Mouse (Mus musculus): ENCODE measurements around the gene Spata2. TPM values are rescaled to one million over a fixed set of nuclear protein-coding genes. Genes with fewer than 3 reads are reported as not detected.
A peak's percentile ranks its signal among the peaks of the same experiment; 100 is the strongest.

Gene Spata2
- polyA plus RNA-seq, 1 experiment from 2014 or later: 23.1 TPM

GRCm38 (mm10) chr2:167465951-167466350 is 26.7 kb downstream of the Spata2 start:
- WGBS: 90% methylated on average over 3 of the region's 3 CpGs
- Histone ChIP-seq H3K27ac (ENCODE audit: low read depth, low read length) (no peak overlapping the region), H3K4me2 (ENCODE audit: low read depth) (no peak overlapping the region), H3K27me3 (ENCODE audit: control insufficient read depth, insufficient read depth, low read length) (no peaks in the 10 kb centered on the region), H3K4me3 (ENCODE audit: low read depth, low read length) (no peak overlapping the region), H3K36me3 (ENCODE audit: control insufficient read depth, insufficient read depth, low read length) (peaks cover 4% of the 10 kb centered on the region; the same call in 1 of the 2 replicates), H3K9ac (ENCODE audit: low read length) (no peak overlapping the region), H3K9me3 (ENCODE audit: control insufficient read depth, low read length) (no peaks in the 10 kb centered on the region), H3K4me1 (ENCODE audit: control insufficient read depth, insufficient read depth, low read length) (no peaks in the 10 kb centered on the region)
- ATAC-seq (ENCODE audit: insufficient read depth, low FRiP score, low TSS enrichment) (no peak), DNase-seq (ENCODE audit: low spot score) (no peak)

GRCm38 (mm10) chr2:167463802-167464201 is 28.9 kb downstream of the Spata2 start:
- H3K36me3 ChIP-seq (ENCODE audit: control insufficient read depth, insufficient read depth, low read length): peaks cover 2% of the 10 kb centered on the region; the same call in 1 of the 2 replicates
- no peak for DNase-seq (ENCODE audit: low spot score)
- no peaks in the 10 kb centered on the region for H3K9me3 ChIP-seq (ENCODE audit: control insufficient read depth, low read length)
- ATAC-seq (ENCODE audit: insufficient read depth, low FRiP score, low TSS enrichment): no peak
- WGBS: 92% methylated on average over 5 of the region's 5 CpGs
- no peak overlapping the region for H3K27ac ChIP-seq (ENCODE audit: low read depth, low read length)
- H3K9ac ChIP-seq (ENCODE audit: low read length): no peak overlapping the region
- no peaks in the 10 kb centered on the region for H3K4me1 ChIP-seq (ENCODE audit: control insufficient read depth, insufficient read depth, low read length)
- H3K4me3 ChIP-seq (ENCODE audit: low read depth, low read length): no peak overlapping the region
- H3K27me3 ChIP-seq (ENCODE audit: control insufficient read depth, insufficient read depth, low read length): no peaks in the 10 kb centered on the region
- no peak overlapping the region for H3K4me2 ChIP-seq (ENCODE audit: low read depth)

- DNase-seq (ENCODE audit: low spot score) (peak; percentile 62), ATAC-seq (ENCODE audit: insufficient read depth, low FRiP score, low TSS enrichment) (no peak)
- Histone ChIP-seq H3K27me3 (ENCODE audit: control insufficient read depth, insufficient read depth, low read length) (no peaks in the 10 kb centered on the region), H3K9ac (ENCODE audit: low read length) (no peak overlapping the region), H3K4me3 (ENCODE audit: low read depth, low read length) (no peak overlapping the region), H3K27ac (ENCODE audit: low read depth, low read length) (no peak overlapping the region), H3K4me1 (ENCODE audit: control insufficient read depth, insufficient read depth, low read length) (no peaks in the 10 kb centered on the region), H3K9me3 (ENCODE audit: control insufficient read depth, low read length) (no peaks in the 10 kb centered on the region), H3K4me2 (ENCODE audit: low read depth) (no peak overlapping the region), H3K36me3 (ENCODE audit: control insufficient read depth, insufficient read depth, low read length) (peaks cover 5% of the 10 kb centered on the region; the same call in 1 of the 2 replicates)
- 56% methylated on average over 6 of the region's 6 CpGs for WGBS
Observed at GRCm38 (mm10) chr2:167462954-167463353, 29.7 kb downstream of the Spata2 start.

GRCm38 (mm10) chr2:167459071-167459865 is 33.4 kb downstream of the Spata2 start:
- DNase-seq (ENCODE audit: low spot score) (no peak), ATAC-seq (ENCODE audit: insufficient read depth, low FRiP score, low TSS enrichment) (no peak)
- Histone ChIP-seq H3K36me3 (ENCODE audit: control insufficient read depth, insufficient read depth, low read length) (0 out of 2 replicates have a peak, but pooled peaks cover 5% of the 10 kb centered on the region), H3K4me1 (ENCODE audit: control insufficient read depth, insufficient read depth, low read length) (no peaks in the 10 kb centered on the region), H3K27me3 (ENCODE audit: control insufficient read depth, insufficient read depth, low read length) (no peaks in the 10 kb centered on the region), H3K9ac (ENCODE audit: low read length) (no peak overlapping the region), H3K4me2 (ENCODE audit: low read depth) (no peak overlapping the region), H3K9me3 (ENCODE audit: control insufficient read depth, low read length) (no peaks in the 10 kb centered on the region), H3K4me3 (ENCODE audit: low read depth, low read length) (no peak overlapping the region), H3K27ac (ENCODE audit: low read depth, low read length) (no peak overlapping the region)
- 92% methylated on average over 6 of the region's 6 CpGs for WGBS

GRCm38 (mm10) chr2:167458548-167458947 is 34.1 kb downstream of the Spata2 start:
- no peak overlapping the region for H3K4me2 ChIP-seq (ENCODE audit: low read depth)
- DNase-seq (ENCODE audit: low spot score) (no peak), ATAC-seq (ENCODE audit: insufficient read depth, low FRiP score, low TSS enrichment) (no peak)
- no peaks in the 10 kb centered on the region for H3K4me1 ChIP-seq (ENCODE audit: control insufficient read depth, insufficient read depth, low read length)
- H3K27me3 ChIP-seq (ENCODE audit: control insufficient read depth, insufficient read depth, low read length): no peaks in the 10 kb centered on the region
- H3K36me3 ChIP-seq (ENCODE audit: control insufficient read depth, insufficient read depth, low read length): peaks cover 7% of the 10 kb centered on the region; the same call in 1 of the 2 replicates
- 97% methylated on average over 3 of the region's 3 CpGs for WGBS
- no peak overlapping the region for H3K4me3 ChIP-seq (ENCODE audit: low read depth, low read length)
- no peak overlapping the region for H3K9ac ChIP-seq (ENCODE audit: low read length)
- no peaks in the 10 kb centered on the region for H3K9me3 ChIP-seq (ENCODE audit: control insufficient read depth, low read length)
- H3K27ac ChIP-seq (ENCODE audit: low read depth, low read length): no peak overlapping the region

- no peaks in the 10 kb centered on the region for H3K9me3 ChIP-seq (ENCODE audit: control insufficient read depth, low read length)
- no peak for DNase-seq (ENCODE audit: low spot score)
- H3K4me3 ChIP-seq (ENCODE audit: low read depth, low read length): no peak overlapping the region
- peaks cover 7% of the 10 kb centered on the region; the same call in 1 of the 2 replicates for H3K36me3 ChIP-seq (ENCODE audit: control insufficient read depth, insufficient read depth, low read length)
- no peak for ATAC-seq (ENCODE audit: insufficient read depth, low FRiP score, low TSS enrichment)
- 93% methylated on average over 9 of the region's 9 CpGs for WGBS
- H3K4me2 ChIP-seq (ENCODE audit: low read depth): no peak overlapping the region
- H3K4me1 ChIP-seq (ENCODE audit: control insufficient read depth, insufficient read depth, low read length): no peaks in the 10 kb centered on the region
- no peak overlapping the region for H3K27ac ChIP-seq (ENCODE audit: low read depth, low read length)
- no peak overlapping the region for H3K9ac ChIP-seq (ENCODE audit: low read length)
- no peaks in the 10 kb centered on the region for H3K27me3 ChIP-seq (ENCODE audit: control insufficient read depth, insufficient read depth, low read length)
Observed at GRCm38 (mm10) chr2:167457213-167457612, 35.5 kb downstream of the Spata2 start.

GRCm38 (mm10) chr2:167456361-167457020 is 36.2 kb downstream of the Spata2 start:
- Histone ChIP-seq H3K27me3 (ENCODE audit: control insufficient read depth, insufficient read depth, low read length) (no peaks in the 10 kb centered on the region), H3K9me3 (ENCODE audit: control insufficient read depth, low read length) (no peaks in the 10 kb centered on the region), H3K4me1 (ENCODE audit: control insufficient read depth, insufficient read depth, low read length) (no peaks in the 10 kb centered on the region), H3K36me3 (ENCODE audit: control insufficient read depth, insufficient read depth, low read length) (peaks cover 9% of the 10 kb centered on the region; the same call in 1 of the 2 replicates), H3K9ac (ENCODE audit: low read length) (no peak overlapping the region), H3K4me2 (ENCODE audit: low read depth) (no peak overlapping the region), H3K27ac (ENCODE audit: low read depth, low read length) (no peak overlapping the region), H3K4me3 (ENCODE audit: low read depth, low read length) (no peak overlapping the region)
- DNase-seq (ENCODE audit: low spot score) (no peak), ATAC-seq (ENCODE audit: insufficient read depth, low FRiP score, low TSS enrichment) (no peak)
- 95% methylated on average over 5 of the region's 5 CpGs for WGBS

GRCm38 (mm10) chr2:167453814-167454213 is 38.9 kb downstream of the Spata2 start:
- peaks cover 11% of the 10 kb centered on the region; the same call in 1 of the 2 replicates for H3K36me3 ChIP-seq (ENCODE audit: control insufficient read depth, insufficient read depth, low read length)
- no peaks in the 10 kb centered on the region for H3K9me3 ChIP-seq (ENCODE audit: control insufficient read depth, low read length)
- no peaks in the 10 kb centered on the region for H3K4me1 ChIP-seq (ENCODE audit: control insufficient read depth, insufficient read depth, low read length)
- no peak overlapping the region for H3K4me3 ChIP-seq (ENCODE audit: low read depth, low read length)
- no peak overlapping the region for H3K4me2 ChIP-seq (ENCODE audit: low read depth)
- WGBS: 92% methylated on average over 3 of the region's 3 CpGs
- no peak overlapping the region for H3K27ac ChIP-seq (ENCODE audit: low read depth, low read length)
- no peak overlapping the region for H3K9ac ChIP-seq (ENCODE audit: low read length)
- H3K27me3 ChIP-seq (ENCODE audit: control insufficient read depth, insufficient read depth, low read length): no peaks in the 10 kb centered on the region
- ATAC-seq (ENCODE audit: insufficient read depth, low FRiP score, low TSS enrichment) (no peak), DNase-seq (ENCODE audit: low spot score) (no peak)

All from neural tube, embryonic 11.5 days (tissue).